Mouse (Mus musculus): ENCODE measurements at regions not wholly inside any gene's neighbourhood (a gene's known extent, or its start where the extent isn't known, plus 50 kb on each side); places are given as distances from the start of the nearest gene placed in this dataset.

GRCm38 (mm10) chr8:39833251-39833650 is 841.6 kb upstream of the Adam24 start:
- Histone ChIP-seq H3K4me3 (ENCODE audit: low read depth, low read length) (no peak overlapping the region), H3K9ac (ENCODE audit: low read depth, low read length) (no peak overlapping the region), H3K27ac (ENCODE audit: low read length) (no peak overlapping the region), H3K27me3 (ENCODE audit: control insufficient read depth, insufficient read depth, low read depth, low read length) (no peaks in the 10 kb centered on the region), H3K4me2 (ENCODE audit: low read length) (no peak overlapping the region), H3K9me3 (replicated peaks; ENCODE audit: control insufficient read depth, low read length, poor library complexity, severe bottlenecking) (no peaks in the 10 kb centered on the region), H3K4me1 (ENCODE audit: control insufficient read depth, insufficient read depth, low read length) (no peaks in the 10 kb centered on the region), H3K36me3 (ENCODE audit: control insufficient read depth, insufficient read depth, low read length) (no peaks in the 10 kb centered on the region)
- 95% methylated on average over 1 of the region's 1 CpGs for WGBS
- ATAC-seq: no peak

GRCm38 (mm10) chr8:39846854-39847253 is 828.0 kb upstream of the Adam24 start:
- ATAC-seq: no peak
- H3K9ac ChIP-seq (ENCODE audit: low read depth, low read length): no peak overlapping the region
- no peak overlapping the region for H3K27ac ChIP-seq (ENCODE audit: low read length)
- H3K4me1 ChIP-seq (ENCODE audit: control insufficient read depth, insufficient read depth, low read length): no peaks in the 10 kb centered on the region
- H3K27me3 ChIP-seq (ENCODE audit: control insufficient read depth, insufficient read depth, low read depth, low read length): no peaks in the 10 kb centered on the region
- no peak overlapping the region for H3K4me2 ChIP-seq (ENCODE audit: low read length)
- no peaks in the 10 kb centered on the region for H3K36me3 ChIP-seq (ENCODE audit: control insufficient read depth, insufficient read depth, low read length)
- 78% methylated on average over 2 of the region's 2 CpGs for whole genome bisulfite sequencing
- no peak overlapping the region for H3K4me3 ChIP-seq (ENCODE audit: low read depth, low read length)
- no peaks in the 10 kb centered on the region for H3K9me3 ChIP-seq (replicated peaks; ENCODE audit: control insufficient read depth, low read length, poor library complexity, severe bottlenecking)

DNA sequence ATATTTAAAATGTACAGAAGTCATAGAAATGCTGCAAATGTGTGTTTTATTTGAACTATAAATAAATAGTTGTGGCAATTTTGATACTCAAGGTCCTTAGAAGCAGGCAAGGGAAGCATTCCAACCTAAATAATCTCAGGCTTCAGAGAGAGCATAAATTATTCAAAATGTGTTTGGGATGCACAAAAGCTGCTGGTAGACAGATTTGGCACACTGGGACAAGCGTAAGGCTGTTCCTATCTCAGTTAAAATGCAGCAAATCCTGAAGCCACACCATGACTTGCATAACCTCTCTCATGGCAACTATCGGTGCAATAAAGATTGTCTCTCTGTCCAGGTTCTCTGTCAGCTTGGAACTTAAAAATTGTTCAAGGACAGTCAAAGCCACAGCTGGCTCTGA is 812.3 kb upstream of the Adam24 start:
- Histone ChIP-seq H3K9me3 (replicated peaks; ENCODE audit: control insufficient read depth, low read length, poor library complexity, severe bottlenecking) (no peaks in the 10 kb centered on the region), H3K9ac (ENCODE audit: low read depth, low read length) (no peak overlapping the region), H3K27ac (ENCODE audit: low read length) (no peak overlapping the region), H3K4me2 (ENCODE audit: low read length) (no peak overlapping the region), H3K27me3 (ENCODE audit: control insufficient read depth, insufficient read depth, low read depth, low read length) (no peaks in the 10 kb centered on the region), H3K36me3 (ENCODE audit: control insufficient read depth, insufficient read depth, low read length) (no peaks in the 10 kb centered on the region), H3K4me1 (ENCODE audit: control insufficient read depth, insufficient read depth, low read length) (no peaks in the 10 kb centered on the region), H3K4me3 (ENCODE audit: low read depth, low read length) (no peak overlapping the region)
- 87% methylated on average over 2 of the region's 2 CpGs for WGBS
- ATAC-seq: no peak

- Histone ChIP-seq H3K4me1 (ENCODE audit: control insufficient read depth, insufficient read depth, low read length) (no peaks in the 10 kb centered on the region), H3K27me3 (ENCODE audit: control insufficient read depth, insufficient read depth, low read depth, low read length) (no peaks in the 10 kb centered on the region), H3K36me3 (ENCODE audit: control insufficient read depth, insufficient read depth, low read length) (no peaks in the 10 kb centered on the region), H3K9me3 (replicated peaks; ENCODE audit: control insufficient read depth, low read length, poor library complexity, severe bottlenecking) (no peaks in the 10 kb centered on the region), H3K4me2 (ENCODE audit: low read length) (no peak overlapping the region), H3K9ac (ENCODE audit: low read depth, low read length) (no peak overlapping the region), H3K4me3 (ENCODE audit: low read depth, low read length) (no peak overlapping the region), H3K27ac (ENCODE audit: low read length) (no peak overlapping the region)
- 71% methylated on average over 1 of the region's 1 CpGs for WGBS
- no peak for ATAC-seq
Measured at GRCm38 (mm10) chr8:39902251-39902650, 772.6 kb upstream of the Adam24 start.

DNA sequence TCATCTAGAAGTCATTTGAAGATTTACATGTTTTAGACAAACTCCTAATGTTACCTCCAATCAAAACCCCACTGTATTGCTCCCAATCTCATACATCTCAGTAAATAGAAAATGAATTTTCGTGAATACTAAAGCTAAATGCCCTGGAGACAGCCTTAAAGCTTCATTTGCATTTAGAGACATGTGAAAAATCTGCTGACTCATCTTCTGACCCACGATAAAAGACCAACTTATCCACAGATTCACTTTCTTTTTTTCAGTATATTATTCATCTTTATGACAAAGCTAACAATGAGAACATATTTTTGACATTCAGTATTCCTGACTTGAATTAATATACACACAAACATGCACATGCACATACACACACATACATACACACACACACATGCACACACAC is 762.0 kb upstream of the Adam24 start:
- 68% methylated on average over 2 of the region's 2 CpGs for WGBS
- no peak overlapping the region for H3K9ac ChIP-seq (ENCODE audit: low read depth, low read length)
- no peak overlapping the region for H3K4me2 ChIP-seq (ENCODE audit: low read length)
- no peaks in the 10 kb centered on the region for H3K9me3 ChIP-seq (replicated peaks; ENCODE audit: control insufficient read depth, low read length, poor library complexity, severe bottlenecking)
- no peaks in the 10 kb centered on the region for H3K27me3 ChIP-seq (ENCODE audit: control insufficient read depth, insufficient read depth, low read depth, low read length)
- no peaks in the 10 kb centered on the region for H3K4me1 ChIP-seq (ENCODE audit: control insufficient read depth, insufficient read depth, low read length)
- H3K36me3 ChIP-seq (ENCODE audit: control insufficient read depth, insufficient read depth, low read length): no peaks in the 10 kb centered on the region
- ATAC-seq: no peak
- no peak overlapping the region for H3K4me3 ChIP-seq (ENCODE audit: low read depth, low read length)
- no peak overlapping the region for H3K27ac ChIP-seq (ENCODE audit: low read length)

- no peak overlapping the region for H3K27ac ChIP-seq (ENCODE audit: low read length)
- no peaks in the 10 kb centered on the region for H3K36me3 ChIP-seq (ENCODE audit: control insufficient read depth, insufficient read depth, low read length)
- H3K4me3 ChIP-seq (ENCODE audit: low read depth, low read length): no peak overlapping the region
- no peaks in the 10 kb centered on the region for H3K4me1 ChIP-seq (ENCODE audit: control insufficient read depth, insufficient read depth, low read length)
- no peak for ATAC-seq
- no peaks in the 10 kb centered on the region; the same call in 1 of the 2 replicates for H3K9me3 ChIP-seq (replicated peaks; ENCODE audit: control insufficient read depth, low read length, poor library complexity, severe bottlenecking)
- H3K4me2 ChIP-seq (ENCODE audit: low read length): no peak overlapping the region
- 87% methylated on average over 2 of the region's 2 CpGs for WGBS
- H3K9ac ChIP-seq (ENCODE audit: low read depth, low read length): no peak overlapping the region
- no peaks in the 10 kb centered on the region for H3K27me3 ChIP-seq (ENCODE audit: control insufficient read depth, insufficient read depth, low read depth, low read length)
Measured at GRCm38 (mm10) chr8:39921336-39921735, 753.5 kb upstream of the Adam24 start.

DNA sequence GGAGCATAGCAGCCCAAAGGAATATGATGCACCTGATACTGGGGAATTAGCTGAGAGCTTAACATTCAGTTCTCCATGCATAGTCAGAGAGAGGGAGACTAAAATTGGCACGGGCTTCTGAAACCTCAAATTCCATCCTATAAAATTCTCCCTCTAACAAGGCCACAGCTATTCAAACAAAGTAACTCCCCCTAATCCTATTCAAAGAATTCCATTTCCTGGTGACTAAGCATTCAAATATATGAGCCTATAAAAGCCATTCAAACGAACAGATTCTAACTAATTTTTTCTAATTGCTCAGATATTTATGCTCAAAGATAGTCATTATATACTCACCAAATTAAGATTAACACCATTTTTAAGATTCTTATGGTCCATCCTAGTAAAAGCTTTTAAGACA is 751.1 kb upstream of the Adam24 start:
- Histone ChIP-seq H3K9ac (ENCODE audit: low read depth, low read length) (no peak overlapping the region), H3K36me3 (ENCODE audit: control insufficient read depth, insufficient read depth, low read length) (no peaks in the 10 kb centered on the region), H3K4me1 (ENCODE audit: control insufficient read depth, insufficient read depth, low read length) (no peaks in the 10 kb centered on the region), H3K4me3 (ENCODE audit: low read depth, low read length) (no peak overlapping the region), H3K4me2 (ENCODE audit: low read length) (no peak overlapping the region), H3K27ac (ENCODE audit: low read length) (no peak overlapping the region), H3K9me3 (replicated peaks; ENCODE audit: control insufficient read depth, low read length, poor library complexity, severe bottlenecking) (no peaks in the 10 kb centered on the region; the same call in 1 of the 2 replicates), H3K27me3 (ENCODE audit: control insufficient read depth, insufficient read depth, low read depth, low read length) (no peaks in the 10 kb centered on the region)
- WGBS: 53% methylated on average over 2 of the region's 2 CpGs
- no peak for ATAC-seq

DNA sequence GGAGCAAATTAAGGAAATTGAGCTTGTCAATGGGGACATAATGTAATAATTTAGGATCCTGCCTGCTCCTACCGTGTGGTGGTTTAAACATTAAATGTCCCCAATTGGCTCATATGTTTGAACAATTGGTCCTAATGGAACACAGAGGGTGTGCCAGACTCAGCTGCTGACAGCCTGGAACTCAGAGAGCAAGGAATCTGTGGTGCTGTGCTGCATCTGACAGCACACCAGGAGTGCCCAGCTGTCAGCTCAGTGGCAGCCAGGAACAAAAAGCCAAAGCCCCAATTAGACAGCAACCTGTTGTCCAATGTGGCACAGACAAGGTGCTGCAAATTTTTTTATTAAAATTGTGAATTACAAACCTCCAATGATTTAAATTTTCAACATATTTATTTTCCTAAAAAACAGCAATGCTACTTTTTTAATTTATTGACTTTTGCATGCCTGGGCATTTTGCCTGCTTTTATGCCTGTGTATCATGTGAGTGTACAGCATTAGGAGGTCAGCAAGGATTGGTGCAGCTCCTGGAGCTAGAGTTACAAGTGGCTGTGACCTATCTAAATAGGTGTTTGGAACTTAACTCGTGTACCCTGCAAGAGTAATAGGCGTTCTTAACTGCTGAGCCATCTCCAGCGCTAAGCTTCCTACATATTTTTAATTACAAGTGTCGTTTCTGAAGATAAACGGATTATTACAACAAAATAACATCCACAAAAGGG is 724.5 kb upstream of the Adam24 start:
- no peak overlapping the region for H3K4me3 ChIP-seq (ENCODE audit: low read depth, low read length)
- no peaks in the 10 kb centered on the region for H3K9me3 ChIP-seq (replicated peaks; ENCODE audit: control insufficient read depth, low read length, poor library complexity, severe bottlenecking)
- no peaks in the 10 kb centered on the region for H3K27me3 ChIP-seq (ENCODE audit: control insufficient read depth, insufficient read depth, low read depth, low read length)
- no peak overlapping the region for H3K9ac ChIP-seq (ENCODE audit: low read depth, low read length)
- ATAC-seq: no peak
- 51% methylated on average over 6 of the region's 6 CpGs for WGBS
- H3K27ac ChIP-seq (ENCODE audit: low read length): no peak overlapping the region
- no peaks in the 10 kb centered on the region for H3K4me1 ChIP-seq (ENCODE audit: control insufficient read depth, insufficient read depth, low read length)
- H3K4me2 ChIP-seq (ENCODE audit: low read length): no peak overlapping the region
- no peaks in the 10 kb centered on the region for H3K36me3 ChIP-seq (ENCODE audit: control insufficient read depth, insufficient read depth, low read length)

GRCm38 (mm10) chr8:39954497-39954896 is 720.4 kb upstream of the Adam24 start:
- Histone ChIP-seq H3K4me2 (ENCODE audit: low read length) (no peak overlapping the region), H3K4me3 (ENCODE audit: low read depth, low read length) (no peak overlapping the region), H3K4me1 (ENCODE audit: control insufficient read depth, insufficient read depth, low read length) (no peaks in the 10 kb centered on the region), H3K27ac (ENCODE audit: low read length) (no peak overlapping the region), H3K9ac (ENCODE audit: low read depth, low read length) (no peak overlapping the region), H3K36me3 (ENCODE audit: control insufficient read depth, insufficient read depth, low read length) (no peaks in the 10 kb centered on the region), H3K27me3 (ENCODE audit: control insufficient read depth, insufficient read depth, low read depth, low read length) (no peaks in the 10 kb centered on the region), H3K9me3 (replicated peaks; ENCODE audit: control insufficient read depth, low read length, poor library complexity, severe bottlenecking) (no peaks in the 10 kb centered on the region)
- 58% methylated on average over 5 of the region's 5 CpGs for WGBS
- ATAC-seq: no peak
